Mouse (Mus musculus) stomach, postnatal 0 days (tissue): ENCODE measurements around the gene Ctdnep1.

ENCODE experiments used
- CTCF ChIP-seq: IDR thresholded peaks from 2 replicates; pipeline ENCODE4 v1.5.1; 2016; ENCODE audit warnings: antibody characterized with exemption, low read depth, mild to moderate bottlenecking, moderate library complexity
- EP300 ChIP-seq: optimal IDR thresholded peaks from 2 replicates; pipeline ENCODE3; 2016; ENCODE audit warnings: antibody characterized with exemption

- TF ChIP-seq CTCF (no peak), EP300 (no peak)
These were observed 43.1 kb upstream of the Ctdnep1 start for GRCm38 (mm10) chr11:69937834-69938233.
